Mouse (Mus musculus): ENCODE data around the gene Robo1. TPM values are rescaled to one million over a fixed set of nuclear protein-coding genes. Genes with fewer than 3 reads are reported as not detected.

The Robo1 gene
- total RNA-seq, 1 experiment from 2014 or later = not detected

DNA sequence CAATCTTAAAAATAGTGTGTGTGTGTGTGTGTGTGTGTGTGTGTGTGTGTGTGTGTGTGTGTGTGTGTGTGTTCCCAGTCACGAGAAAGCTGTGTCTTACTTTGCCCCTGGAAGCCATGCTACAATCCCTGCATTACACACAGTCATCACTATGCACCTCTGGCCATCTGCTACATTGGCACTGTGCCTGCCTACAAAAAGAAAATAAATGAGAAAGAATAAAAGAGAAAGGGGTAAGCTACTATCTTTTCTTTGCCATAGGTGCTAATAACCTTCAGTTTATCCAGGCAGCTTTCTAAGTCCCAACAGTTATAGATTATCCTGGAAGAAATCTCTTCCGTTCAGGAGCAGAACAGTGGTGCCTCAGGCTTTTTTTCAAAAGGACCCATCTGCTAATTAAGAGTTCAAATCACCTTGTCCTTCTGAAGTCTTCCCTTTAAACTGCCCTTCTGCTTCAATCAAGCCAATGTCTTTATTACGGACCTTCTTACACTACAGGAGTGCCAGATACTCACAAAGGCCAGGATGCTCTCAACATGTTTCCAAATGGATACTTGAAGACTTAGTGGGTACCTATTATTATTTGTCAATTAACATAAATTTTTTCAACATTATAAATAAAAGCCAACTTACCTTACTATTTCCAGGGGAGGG is 277.2 kb downstream of the Robo1 start:
- ATAC-seq (replicated peaks; ENCODE audit: low read depth, poor library complexity, severe bottlenecking) = no peak

DNA sequence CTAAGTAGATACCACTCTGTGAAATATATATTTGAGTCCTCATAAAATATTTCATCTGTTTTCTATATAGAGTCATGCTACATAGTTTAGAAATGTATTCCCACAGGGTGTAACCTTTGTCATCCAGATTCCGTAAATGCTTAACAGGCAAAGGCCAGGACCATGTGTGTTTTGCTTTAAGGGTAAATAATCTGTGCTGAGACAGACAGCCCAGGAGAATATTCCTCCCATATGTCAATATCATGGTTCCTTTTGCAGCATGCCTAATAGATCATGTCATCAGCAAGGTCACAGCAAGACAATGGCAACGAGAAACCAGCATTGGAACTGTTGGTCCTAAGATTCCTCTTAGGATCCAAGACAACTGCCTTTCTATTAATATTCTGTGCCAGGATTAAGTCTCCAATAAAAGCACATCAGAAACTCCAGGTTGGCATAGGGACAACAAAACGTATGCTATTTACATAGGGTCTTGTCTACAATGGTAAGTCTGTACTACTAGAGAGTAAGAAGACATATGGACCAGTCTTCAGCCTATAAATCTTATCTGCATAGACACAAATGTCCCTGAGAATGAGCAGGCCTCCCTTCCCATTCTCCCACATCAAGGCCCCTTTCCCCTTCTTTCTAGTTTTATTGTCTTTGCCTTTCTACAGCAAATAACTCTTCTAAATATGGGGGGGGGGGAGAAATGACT is 279.4 kb downstream of the Robo1 start:
- ATAC-seq (replicated peaks; ENCODE audit: low read depth, poor library complexity, severe bottlenecking) = no peak

GRCm38 (mm10) chr16:72603487-72604206 is 295.5 kb downstream of the Robo1 start:
- no peak for ATAC-seq (replicated peaks; ENCODE audit: low read depth, poor library complexity, severe bottlenecking)

GRCm38 (mm10) chr16:72605066-72605465 is 297.0 kb downstream of the Robo1 start:
- peak; percentile 76; the same call in 1 of the 2 replicates for ATAC-seq (replicated peaks; ENCODE audit: low read depth, poor library complexity, severe bottlenecking)

- no peak for ATAC-seq (replicated peaks; ENCODE audit: low read depth, poor library complexity, severe bottlenecking)
Measured at GRCm38 (mm10) chr16:72610661-72611112, 302.6 kb downstream of the Robo1 start.

DNA sequence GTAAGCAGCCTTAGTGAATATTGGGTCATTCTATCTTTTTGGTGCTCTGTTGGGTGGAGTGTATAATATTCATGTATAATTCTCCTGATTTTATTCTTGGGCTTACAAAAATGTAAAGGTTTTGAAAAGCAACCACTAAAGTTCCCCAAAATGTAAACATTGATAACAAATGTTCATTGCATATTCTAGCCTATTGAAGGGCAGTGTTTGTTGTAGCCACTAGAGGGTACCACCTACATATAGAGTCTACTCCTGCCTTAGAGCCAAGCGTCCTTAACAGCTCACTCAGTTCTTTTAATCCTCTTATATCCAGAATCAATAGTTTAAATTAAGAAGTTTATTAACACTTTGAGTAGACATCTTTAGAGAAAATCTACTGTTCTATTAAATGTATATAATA is 306.8 kb downstream of the Robo1 start:
- peak; percentile 80 for ATAC-seq (replicated peaks; ENCODE audit: low read depth, poor library complexity, severe bottlenecking)

- no peak for ATAC-seq (replicated peaks; ENCODE audit: low read depth, poor library complexity, severe bottlenecking)
Measured at GRCm38 (mm10) chr16:72615360-72615759, 307.3 kb downstream of the Robo1 start.

DNA sequence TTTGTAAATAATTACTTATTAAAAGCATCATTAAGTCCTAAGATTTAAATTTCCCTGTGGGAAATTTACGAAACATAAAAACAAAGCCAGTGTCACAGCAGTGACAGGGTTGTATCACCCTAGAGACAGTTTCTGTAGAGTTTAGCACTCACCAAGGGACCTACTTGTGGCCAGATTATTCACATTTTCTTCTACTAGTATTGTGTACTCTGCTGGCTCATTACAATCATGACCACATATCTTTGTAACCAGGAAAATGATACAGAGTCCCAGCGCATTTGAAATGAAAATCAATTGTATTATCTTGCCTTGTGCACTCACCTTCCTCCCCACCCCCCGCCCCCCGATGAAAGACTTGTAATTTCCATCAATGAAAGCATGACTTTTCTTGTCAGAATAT is 314.3 kb downstream of the Robo1 start:
- no peak for ATAC-seq (replicated peaks; ENCODE audit: low read depth, poor library complexity, severe bottlenecking)

GRCm38 (mm10) chr16:72622868-72623267 is 314.8 kb downstream of the Robo1 start:
- ATAC-seq (replicated peaks; ENCODE audit: low read depth, poor library complexity, severe bottlenecking) = no peak

DNA sequence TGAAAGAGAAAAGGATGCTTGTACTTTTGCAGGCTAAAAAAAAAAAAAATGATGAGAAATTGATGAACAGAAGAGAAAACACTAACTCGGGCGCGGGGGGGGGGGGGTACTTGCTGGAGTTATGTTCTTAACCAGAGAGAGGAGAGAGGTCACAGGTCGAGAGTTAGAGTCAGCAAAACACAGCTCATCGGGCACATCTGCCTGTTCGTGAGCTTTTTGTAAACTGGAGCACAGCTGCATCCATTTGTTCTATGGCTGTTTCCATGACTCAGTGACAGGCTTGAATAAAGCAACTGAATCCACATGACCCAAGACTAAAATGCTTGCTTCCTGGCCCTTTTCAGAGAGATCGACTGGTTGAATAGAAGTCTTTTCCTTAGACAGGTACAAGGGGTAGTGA is 325.7 kb downstream of the Robo1 start:
- ATAC-seq (replicated peaks; ENCODE audit: low read depth, poor library complexity, severe bottlenecking) = no peak

DNA sequence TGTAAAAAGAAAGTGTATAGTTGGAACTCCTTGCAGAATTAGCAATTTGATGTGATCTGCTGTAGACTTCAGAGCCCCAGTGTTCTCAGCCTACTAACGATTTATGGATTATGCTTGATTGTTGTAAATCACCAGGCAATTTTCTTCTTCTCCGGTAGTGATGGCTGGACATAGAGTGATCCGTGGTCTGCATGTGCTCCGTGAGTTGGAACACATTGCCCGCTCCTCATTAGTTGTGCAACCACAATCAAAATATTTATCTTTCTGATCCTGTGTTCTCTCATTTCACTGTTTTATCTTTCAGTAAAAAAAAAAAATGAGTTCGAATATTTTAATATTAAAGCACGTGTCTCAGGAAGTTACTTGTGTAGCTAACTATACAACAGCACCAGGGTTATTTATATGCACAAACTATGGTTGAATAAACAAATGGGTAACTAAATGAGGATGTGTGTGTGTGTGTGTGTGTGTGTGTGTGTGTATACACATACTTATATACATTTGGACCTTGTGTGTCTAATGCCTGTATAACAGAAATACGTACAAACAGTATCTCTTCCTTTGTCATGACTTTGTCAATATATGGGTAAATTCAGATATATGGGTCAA is 331.3 kb downstream of the Robo1 start:
- no peak for ATAC-seq (replicated peaks; ENCODE audit: low read depth, poor library complexity, severe bottlenecking)

DNA sequence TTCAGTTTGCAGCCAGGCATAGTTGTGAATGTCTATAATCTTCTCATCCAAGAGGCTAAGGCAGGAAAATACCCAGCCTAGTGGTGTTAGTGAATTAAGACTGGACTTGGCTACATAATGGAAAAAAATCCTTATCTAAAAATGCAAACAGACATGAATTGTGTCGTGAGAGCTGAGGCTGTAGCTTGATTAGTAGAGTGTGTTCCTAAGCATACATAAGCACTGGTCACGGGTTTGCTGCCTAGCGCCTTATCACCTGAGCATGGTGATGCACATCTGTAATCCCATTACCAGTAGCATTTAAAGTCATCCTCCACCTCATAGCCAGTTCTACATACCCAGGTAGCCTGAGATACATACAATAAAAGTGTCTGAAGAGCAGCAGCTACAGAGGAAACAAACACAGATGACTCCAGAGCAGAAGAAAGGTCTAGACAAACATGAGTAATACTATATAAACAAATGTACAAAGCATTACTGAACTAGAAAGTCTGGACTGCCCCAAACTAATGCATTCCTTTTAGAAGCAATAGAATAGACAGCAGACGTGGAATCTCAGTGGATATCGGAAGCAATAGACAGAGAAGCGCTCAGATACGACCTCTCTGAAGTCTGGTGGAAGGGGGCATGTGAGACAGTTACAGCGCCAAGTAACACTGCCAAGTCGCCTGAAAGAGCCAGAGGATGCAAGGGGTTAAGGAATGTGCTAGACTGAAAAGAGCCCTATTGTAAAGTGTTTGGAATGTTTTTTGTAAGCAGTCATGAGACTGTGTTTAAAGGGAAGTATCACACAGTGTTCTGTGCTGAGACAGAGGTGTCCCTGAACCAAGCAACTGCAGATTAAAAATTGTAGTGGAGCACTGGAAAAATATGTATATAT is 333.1 kb downstream of the Robo1 start:
- no peak for ATAC-seq (replicated peaks; ENCODE audit: low read depth, poor library complexity, severe bottlenecking)

DNA sequence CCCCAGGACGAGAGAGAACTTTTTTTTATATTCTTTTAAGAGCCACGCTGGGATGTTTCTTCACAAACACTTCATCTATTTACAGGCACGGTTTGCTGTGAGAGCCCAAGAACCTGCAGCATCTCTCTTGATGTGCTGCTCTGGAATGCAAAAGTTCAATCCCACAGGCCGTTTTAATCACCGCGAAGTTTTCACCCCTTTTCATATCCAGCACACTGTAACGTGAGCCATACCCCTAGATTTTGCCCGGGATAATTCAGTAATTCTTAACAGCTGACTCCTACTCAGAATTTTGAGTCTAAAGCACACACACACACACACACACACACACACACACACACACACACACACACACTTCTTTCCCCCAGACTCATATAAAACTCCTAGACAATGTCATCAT is 337.8 kb downstream of the Robo1 start:
- no peak for ATAC-seq (replicated peaks; ENCODE audit: low read depth, poor library complexity, severe bottlenecking)

DNA sequence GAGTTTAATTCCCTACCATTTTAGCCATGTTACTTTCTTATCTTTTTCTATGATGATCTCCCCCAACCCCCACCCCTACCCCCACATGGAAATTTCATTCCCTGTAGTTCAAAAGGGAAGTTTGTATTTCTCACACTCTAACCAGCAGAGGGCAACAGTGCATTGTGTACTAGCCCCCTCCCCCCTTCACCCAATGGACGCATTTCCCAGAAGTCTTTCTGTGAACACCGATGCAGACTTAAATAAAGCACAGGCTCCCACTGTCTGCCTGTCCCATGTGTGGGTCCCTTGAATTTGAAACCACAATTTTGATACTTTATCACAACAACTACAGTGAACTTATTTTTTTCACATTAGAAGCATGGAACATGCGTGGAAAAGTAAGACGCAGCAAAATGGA is 341.2 kb downstream of the Robo1 start:
- ATAC-seq (replicated peaks; ENCODE audit: low read depth, poor library complexity, severe bottlenecking) = peak; percentile 87

- ATAC-seq (replicated peaks; ENCODE audit: low read depth, poor library complexity, severe bottlenecking) = no peak
Measured at GRCm38 (mm10) chr16:72655411-72655810, 347.3 kb downstream of the Robo1 start.

- ATAC-seq (replicated peaks; ENCODE audit: low read depth, poor library complexity, severe bottlenecking) = peak; percentile 12; the same call in 1 of the 2 replicates
Measured at GRCm38 (mm10) chr16:72662837-72663350, 354.8 kb downstream of the Robo1 start.

GRCm38 (mm10) chr16:72663351-72664232 is 355.5 kb downstream of the Robo1 start:
- peak; percentile 49 for ATAC-seq (replicated peaks; ENCODE audit: low read depth, poor library complexity, severe bottlenecking)

GRCm38 (mm10) chr16:72664233-72664613 is 356.1 kb downstream of the Robo1 start:
- ATAC-seq (replicated peaks; ENCODE audit: low read depth, poor library complexity, severe bottlenecking) = no peak

DNA sequence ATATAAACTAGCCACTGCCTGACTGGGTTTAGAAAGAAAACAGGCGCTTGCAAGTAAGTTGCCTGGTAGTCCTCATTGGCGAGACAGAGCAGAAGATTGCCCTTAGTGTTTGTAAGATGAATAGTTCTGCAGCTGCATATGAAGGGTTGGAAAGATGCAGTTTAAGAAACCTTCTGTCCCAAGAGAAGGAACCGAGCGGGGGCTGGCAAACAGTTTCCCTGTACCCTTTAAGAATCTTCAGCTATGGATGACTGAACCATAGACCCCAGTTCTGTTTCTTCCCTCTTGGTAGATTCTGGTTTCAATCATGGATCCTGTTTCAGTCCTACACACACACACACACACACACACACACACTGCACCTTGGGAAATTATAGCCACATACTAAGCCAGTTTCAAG is 356.7 kb downstream of the Robo1 start:
- ATAC-seq (replicated peaks; ENCODE audit: low read depth, poor library complexity, severe bottlenecking) = no peak

All from common myeloid progenitor, adult 5-6 weeks (primary cell).